Mouse (Mus musculus): Measurements from ENCODE around the gene Atxn7l2.

- TF ChIP-seq CTCF (IDR thresholded peaks at IDR 0.05; ENCODE audit: low read depth) (no peak), EP300 (IDR thresholded peaks at IDR 0.05; ENCODE audit: low read depth) (no peak)
Measured at GRCm38 (mm10) chr3:108185460-108186097, 25.2 kb downstream of the Atxn7l2 start.

Measured in liver, embryonic 14.5 days (tissue).